Mouse (Mus musculus): ENCODE data around the gene Eif5a.

- no peak for TF ChIP-seq CTCF (conservative IDR thresholded peaks at IDR 0.05; ENCODE audit: insufficient read depth, insufficient read length, low read depth, low read length)
- no peak for TF ChIP-seq POLR2A (IDR thresholded peaks at IDR 0.05; ENCODE audit: low read depth, low read length)
These were observed 2.0 kb downstream of the Eif5a start for GRCm38 (mm10) chr11:69919661-69920265.

Measured in kidney, adult 2 months (tissue).